Mouse (Mus musculus) bone marrow macrophage, adult 2 months (primary cell): ENCODE measurements around the gene Zfand3.

ENCODE experiments used
- CTCF ChIP-seq: IDR thresholded peaks from 2 replicates; pipeline ENCODE4 v1.5.1; 2012; ENCODE audit warnings: low read depth, mild to moderate bottlenecking, low read length, moderate library complexity
- POLR2A ChIP-seq: IDR thresholded peaks from 2 replicates; pipeline ENCODE4 v1.6.1; 2012; ENCODE audit warnings: mild to moderate bottlenecking, low read depth, low read length, borderline replicate concordance

- TF ChIP-seq CTCF (no peak), POLR2A (no peak)
These were observed 47.8 kb downstream of the Zfand3 start for GRCm38 (mm10) chr17:30052347-30052742.
